Mouse (Mus musculus) brain, embryonic 14.5 days (tissue): ENCODE measurements around the gene Nsun3. TPM values are rescaled to one million over a fixed set of nuclear protein-coding genes. Genes with fewer than 3 reads are reported as not detected.

ENCODE experiments used
- DNase-seq: peaks from one replicate; pipeline ENCODE4 v3.0.0-alpha.2; 2011; ENCODE audit warnings: low read depth
- CTCF ChIP-seq: fragments of 200-500 bp; IDR thresholded peaks from 2 replicates; pipeline ENCODE4 v1.5.1; 2012; ENCODE audit warnings: inconsistent platforms, mild to moderate bottlenecking, moderate library complexity, borderline replicate concordance; ENCODE audit not compliant: insufficient read depth, insufficient read length; ENCODE audit errors: extremely low read depth
- POLR2A ChIP-seq: fragments of 200-500 bp; IDR thresholded peaks from 2 replicates; pipeline ENCODE4 v1.6.1; 2012; ENCODE audit warnings: mild to moderate bottlenecking, inconsistent platforms, borderline replicate concordance; ENCODE audit not compliant: poor library complexity, insufficient read depth, insufficient read length, severe bottlenecking; ENCODE audit errors: extremely low read depth
- polyA plus RNA-seq: library from polyadenylated mRNA; depleted of rRNA; stranded (reverse); fragments of >200 nt; gene quantifications from 2 replicates; pipeline ENCODE4 v1.2.3, GENCODE M21; 2012; rRNA removed

Nsun3 gene
- polyA plus RNA-seq = 9.3 and 9.7 TPM in 2 replicates

DNA sequence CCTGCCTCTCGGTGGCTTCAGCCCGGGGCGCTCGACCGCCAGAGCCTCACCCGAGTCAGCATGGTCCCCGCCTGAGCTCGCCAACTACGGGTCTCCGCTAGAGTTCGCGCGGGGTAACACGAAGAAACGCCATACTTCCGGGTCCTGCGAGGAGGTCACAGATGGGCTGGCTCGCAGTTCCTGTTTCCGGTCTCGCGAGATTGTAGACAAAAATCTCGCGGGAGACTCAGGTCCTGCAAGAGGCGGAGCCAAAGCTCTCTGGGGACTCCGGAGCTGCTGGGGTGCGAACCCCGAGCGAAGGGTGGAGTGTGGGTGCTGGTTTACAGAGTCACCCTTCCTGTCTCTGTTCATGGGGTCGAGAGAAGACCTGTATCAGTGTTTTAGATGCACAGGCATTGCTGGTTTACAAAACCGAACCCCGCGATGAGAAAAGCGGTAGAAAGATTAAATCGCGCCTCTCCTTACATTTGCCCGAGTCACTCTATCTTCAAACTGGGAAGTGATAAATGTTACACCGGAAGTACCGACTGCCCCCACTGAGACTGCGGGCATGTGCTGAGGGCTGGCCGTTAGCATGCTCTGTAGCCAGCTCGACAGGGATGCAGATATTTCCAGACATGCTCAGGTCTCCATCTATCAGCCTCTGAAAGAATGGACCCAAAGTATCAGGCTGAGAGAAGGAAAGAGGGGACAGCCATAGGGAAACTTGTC, at the start of gene Nsun3:
TSS of gene Nsun3 (minus strand) at position 198 of the 711 bp plus-strand sequence.
- peak; percentile 77; the same call in 1 of the 2 replicates for TF ChIP-seq POLR2A
- TF ChIP-seq CTCF = 0 out of 2 replicates have a peak, but pooled peaks have one; percentile 0

DNA sequence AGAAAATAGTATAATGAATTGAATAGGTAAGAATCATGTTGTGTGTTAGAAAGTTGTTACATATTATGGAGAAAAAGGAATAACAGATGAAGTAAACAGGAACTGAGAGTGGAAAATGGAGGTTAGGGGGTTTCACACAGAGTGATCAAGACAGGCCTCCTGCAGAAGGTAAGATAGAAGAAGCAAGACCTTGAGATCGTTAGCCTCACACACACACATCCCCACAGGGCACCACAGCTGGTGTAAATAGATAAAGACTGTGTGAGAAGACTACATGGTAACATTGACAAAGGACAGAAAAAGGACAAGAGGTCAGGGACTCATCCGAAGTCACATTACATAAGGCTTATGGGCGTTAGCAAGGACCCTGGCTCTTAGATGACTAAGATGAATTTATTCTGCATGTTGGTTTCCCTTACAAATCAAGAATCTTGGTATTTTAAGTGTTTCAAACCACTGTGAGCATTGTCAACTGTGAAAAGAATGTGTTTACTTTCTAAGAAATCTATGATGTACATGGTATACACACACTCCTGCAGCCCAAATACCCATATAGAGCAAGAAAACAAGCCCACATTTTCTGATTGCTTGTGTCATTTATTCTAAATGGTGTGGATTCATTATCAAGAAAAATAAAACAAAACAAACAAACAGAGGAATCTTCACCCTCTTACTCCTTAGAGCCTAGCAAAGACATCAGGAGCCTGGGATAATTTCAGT, 47.6 kb upstream of the Nsun3 start:
- DNase-seq = no peak
- no peak for TF ChIP-seq POLR2A
- no peak for TF ChIP-seq CTCF

More for the DNA sequence above, at the start of gene Nsun3:
- DNase-seq = peak; percentile 99

DNA sequence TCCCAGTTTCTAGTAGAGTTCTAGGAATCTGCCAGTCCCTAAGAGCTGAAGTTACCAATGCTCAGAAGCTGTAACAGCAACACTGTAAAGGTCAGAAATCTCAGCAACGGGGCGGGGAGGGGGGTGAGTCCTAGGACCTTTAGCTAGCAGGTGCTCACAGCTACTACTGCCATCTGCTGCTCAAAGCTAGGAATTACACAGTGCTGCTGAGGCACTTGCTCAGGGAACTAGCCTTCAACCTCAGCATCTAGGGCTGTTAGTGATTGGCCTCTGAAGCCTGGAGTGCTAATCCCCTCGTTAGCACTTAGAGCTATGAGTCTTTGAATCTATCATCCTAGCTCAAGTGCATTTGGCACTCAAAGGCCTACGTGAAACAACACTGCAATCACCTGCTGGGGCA, 45.9 kb upstream of the Nsun3 start:
- TF ChIP-seq CTCF (peak; percentile 69), POLR2A (no peak)
- DNase-seq = peak; percentile 61

DNA sequence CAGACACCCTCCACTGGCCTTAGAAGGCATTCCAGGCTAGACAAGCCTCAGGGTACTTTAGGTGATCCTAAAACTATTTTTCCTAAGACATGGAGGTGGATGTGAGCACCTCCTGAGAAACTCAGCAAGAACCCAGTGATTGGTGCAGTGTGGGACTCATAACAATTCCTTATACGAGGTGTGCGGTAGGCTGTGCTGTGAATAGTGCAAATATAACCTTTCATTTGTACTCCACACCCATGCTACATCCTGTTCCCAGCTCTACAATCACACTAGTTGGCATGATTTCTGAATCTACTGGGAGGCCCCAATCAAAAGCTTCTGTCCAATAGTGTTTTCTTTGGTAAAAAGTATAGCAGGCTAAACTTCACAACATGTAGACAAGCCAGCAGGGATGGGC, 45.4 kb upstream of the Nsun3 start:
- TF ChIP-seq CTCF = no peak
- TF ChIP-seq POLR2A = no peak
- DNase-seq = no peak

DNA sequence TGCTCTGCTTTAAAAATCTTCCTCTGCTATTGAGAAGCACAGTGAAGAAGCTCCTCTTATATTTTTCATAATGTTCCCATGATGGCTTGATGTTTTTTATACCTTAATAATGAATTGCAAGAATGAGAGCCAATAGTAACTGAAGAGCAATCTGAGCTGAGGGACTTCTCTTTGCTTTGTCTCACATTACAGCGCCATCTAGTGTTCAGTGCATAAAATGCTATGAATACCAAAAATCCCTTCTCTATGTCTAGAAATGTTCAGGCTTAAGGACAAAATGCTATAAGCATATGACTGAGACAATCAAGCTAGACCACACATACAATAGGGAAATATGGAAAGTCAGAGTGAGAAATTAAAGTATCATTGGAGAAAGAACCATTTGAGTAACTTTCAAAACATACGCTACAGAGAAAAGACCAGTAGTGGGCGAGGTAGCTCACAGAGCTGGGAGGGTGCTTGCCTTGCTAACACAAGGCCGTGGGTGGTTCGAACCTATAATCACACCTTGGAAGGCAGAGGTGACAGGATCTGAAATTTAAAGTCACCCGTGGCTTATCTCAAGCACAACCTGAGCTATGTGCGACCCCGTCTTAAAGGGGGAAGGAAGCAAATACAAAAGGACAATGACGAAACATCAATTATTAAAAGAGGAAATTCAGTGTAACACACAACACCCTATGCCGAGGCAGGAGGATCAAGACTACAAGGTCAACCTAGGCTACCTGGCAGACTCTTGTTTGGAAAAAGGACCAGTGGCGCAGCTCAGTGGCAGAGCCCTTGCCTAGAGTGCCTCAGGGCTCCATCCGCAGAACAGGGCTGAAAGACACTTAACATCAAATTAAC, 39.8 kb upstream of the Nsun3 start:
- TF ChIP-seq CTCF (peak; percentile 55; the same call in 1 of the 2 replicates), POLR2A (no peak)
- peak; percentile 72 for DNase-seq

DNA sequence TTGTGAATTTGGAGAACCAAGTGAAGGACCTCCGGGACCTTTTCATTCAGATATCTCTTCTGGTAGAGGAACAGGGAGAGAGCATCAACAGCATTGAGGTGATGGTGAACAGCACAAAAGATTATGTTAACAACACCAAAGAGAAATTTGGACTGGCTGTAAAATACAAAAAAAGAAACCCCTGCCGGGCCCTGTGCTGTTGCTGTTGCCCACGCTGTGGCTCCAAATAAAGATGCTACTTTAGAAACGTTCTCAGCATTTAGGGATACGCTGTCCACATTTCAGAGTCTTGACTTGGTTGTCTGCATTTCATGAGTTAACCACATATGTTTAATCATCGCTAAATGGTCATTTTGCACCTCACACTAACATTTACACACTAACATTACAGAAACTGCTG, 35.9 kb upstream of the Nsun3 start:
- DNase-seq = no peak
- TF ChIP-seq CTCF (no peak), POLR2A (no peak)

DNA sequence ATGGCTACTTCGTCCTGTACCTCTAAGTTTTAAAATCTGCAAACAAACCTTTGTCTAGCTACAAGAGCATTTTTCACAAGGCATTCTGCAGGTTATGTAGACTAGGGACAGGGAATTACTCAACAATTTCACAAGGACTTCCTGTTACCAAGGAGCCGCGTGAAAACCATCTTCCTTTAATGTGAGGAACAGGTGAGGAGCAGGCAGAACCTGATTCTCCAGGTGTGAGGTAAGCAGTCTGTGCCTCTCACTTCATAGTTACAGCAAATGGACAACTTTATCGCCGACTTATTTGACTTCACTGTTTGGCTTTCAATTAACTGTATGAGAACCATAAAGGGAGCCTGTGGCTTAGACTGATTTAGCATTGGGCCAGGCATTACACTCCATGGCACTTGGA, 27.9 kb upstream of the Nsun3 start, which contains the start of gene Stx19:
TSS of gene Stx19 (plus strand) at position 186 of the 400 bp plus-strand sequence.
- TF ChIP-seq CTCF (no peak), POLR2A (no peak)
- no peak for DNase-seq

DNA sequence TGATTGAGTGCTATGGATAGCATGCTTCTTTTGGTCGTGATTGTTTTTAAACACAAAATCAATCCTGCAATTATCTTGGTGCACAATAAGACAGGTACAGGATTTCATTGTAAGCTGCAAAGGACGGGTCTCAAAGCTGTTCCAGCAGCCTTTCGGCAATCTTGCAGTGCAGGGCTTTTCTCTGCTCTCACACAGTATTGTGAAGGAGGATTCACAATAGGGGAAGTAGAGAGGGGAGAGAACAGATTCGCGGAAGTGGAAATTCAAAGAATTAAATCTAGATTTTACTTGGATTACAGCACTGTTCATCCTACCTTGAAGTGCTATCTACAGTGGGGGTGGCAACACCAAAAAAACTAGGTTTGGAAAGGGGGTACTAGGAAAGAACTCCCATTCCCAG, 27.2 kb upstream of the Nsun3 start:
- no peak for DNase-seq
- TF ChIP-seq POLR2A (no peak), CTCF (no peak)

DNA sequence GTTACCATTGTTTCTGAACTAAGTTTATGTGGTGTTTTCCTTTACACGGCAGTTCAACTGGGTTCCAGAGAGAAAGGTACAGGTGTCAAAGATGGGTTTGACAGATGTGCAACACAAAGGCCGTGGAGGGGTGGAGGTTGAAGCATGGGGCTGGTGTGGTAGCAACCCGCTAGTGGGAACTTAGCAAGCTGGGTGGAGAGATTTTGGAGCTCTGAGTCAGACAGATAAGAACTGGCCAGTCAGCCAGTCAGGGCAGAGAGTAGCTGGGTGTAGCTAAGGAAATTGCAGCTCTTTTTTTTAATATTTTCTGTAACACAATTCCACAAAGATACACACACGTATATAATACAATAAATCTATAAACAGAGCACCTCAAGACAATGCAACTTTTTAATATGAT, 24.2 kb upstream of the Nsun3 start:
- no peak for DNase-seq
- TF ChIP-seq CTCF = no peak
- TF ChIP-seq POLR2A = no peak

DNA sequence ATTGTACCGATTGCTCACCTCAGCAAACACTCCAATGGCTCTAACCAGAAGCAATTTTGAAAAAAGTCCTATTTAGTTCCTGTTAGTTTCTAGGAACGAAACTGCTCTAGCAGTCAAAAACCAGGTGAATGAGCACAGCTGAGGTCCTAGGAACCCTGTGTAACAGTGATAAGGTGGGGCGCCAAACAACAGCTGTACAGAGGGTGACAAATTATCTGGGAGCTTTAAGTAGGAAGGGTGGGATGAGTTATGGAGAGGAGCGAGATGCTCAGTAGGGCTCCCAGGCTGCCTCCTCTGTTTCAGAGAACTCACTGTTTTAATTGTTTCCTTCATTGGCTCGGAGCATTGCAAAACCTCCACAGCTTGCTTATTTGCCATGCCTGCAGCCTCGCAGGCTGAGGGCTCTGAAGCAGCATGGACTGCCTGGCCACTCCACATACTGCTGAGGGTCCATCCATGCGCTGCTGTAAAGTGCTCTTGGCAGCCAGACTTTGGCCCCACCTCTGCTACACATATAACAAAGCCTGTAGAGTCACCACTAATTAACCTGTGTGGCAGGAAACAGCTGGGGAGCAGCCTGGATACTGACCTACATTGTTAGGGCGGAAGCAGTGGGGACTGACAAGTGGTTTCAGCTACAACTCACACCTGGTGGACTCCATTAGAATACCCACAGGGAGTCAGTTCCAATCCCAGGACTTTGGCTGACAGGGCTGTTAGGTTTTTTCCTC, 20.8 kb upstream of the Nsun3 start:
- TF ChIP-seq POLR2A (no peak), CTCF (no peak)
- DNase-seq = peak; percentile 17

DNA sequence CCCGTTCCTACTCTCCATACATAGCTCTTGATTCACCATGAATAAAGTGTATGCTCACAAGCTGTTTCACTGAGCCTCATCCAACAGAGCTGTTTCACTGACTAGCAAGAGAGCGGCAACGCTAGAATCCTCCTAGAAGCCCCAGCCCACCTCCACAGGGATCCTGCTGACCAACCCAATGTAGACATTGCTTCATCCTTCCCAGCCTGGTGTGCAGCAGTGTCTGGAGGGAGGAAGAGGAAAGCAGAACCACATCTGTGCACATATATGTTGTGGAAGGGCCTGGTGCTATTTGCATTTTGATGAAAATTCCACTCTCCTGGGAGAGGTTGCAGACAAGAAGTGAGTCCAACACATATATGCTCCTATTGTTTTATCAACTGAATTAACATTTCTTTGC, 18.0 kb upstream of the Nsun3 start:
- TF ChIP-seq POLR2A = no peak
- no peak for TF ChIP-seq CTCF
- no peak for DNase-seq

DNA sequence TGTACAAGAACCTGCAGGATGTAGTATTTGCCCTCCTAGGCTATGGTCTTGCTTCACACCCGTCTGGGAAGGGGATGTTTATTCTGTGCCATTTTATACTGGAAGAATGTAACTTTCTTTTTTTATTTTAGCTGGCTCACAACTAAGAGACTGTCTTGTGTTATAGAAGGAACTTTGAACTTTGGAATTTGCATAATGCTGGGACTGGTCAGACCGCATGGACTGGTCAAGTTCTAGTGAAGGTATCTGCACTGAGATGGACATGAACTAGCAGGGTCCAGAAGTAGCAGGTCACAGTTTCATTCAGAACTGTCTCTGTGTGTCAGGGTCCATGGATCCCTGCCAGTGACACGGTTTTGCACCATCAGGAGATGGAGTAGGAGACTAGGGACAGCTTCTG, 13.2 kb upstream of the Nsun3 start:
- no peak for TF ChIP-seq POLR2A
- no peak for TF ChIP-seq CTCF
- DNase-seq = no peak
